ENCODE assay signal across 8 mouse cellular contexts in genomic region chr6:121087586-121088245, GRCm38 (mm10). TPM values are rescaled to one million over a fixed set of nuclear protein-coding genes. Genes with fewer than 3 reads are reported as not detected.
DNase-seq lines count a peak whose midpoint lies in the region; ATAC-seq and TF ChIP-seq lines count a peak whose summit lies in the region.

No protein-coding gene starts in this region.

- TF ChIP-seq POLR2A in limb, embryonic 14.5 days (IDR thresholded peaks at IDR 0.05; ENCODE audit: borderline replicate concordance, extremely low read depth, insufficient read depth, insufficient read length) = no peak

- H3K4me1 ChIP-seq in midbrain, embryonic 16.5 days (ENCODE audit: control insufficient read depth, insufficient read depth, low read length) = peaks cover 8% of the 10 kb centered on the region
- peaks cover 25% of the 10 kb centered on the region for H3K4me1 ChIP-seq in midbrain, embryonic 13.5 days (replicated peaks)
- H3K4me1 ChIP-seq in heart, postnatal 0 days (ENCODE audit: control insufficient read depth, insufficient read depth) = peaks cover 47% of the 10 kb centered on the region
- peaks cover 20% of the 10 kb centered on the region for H3K4me1 ChIP-seq in limb, embryonic 14.5 days (ENCODE audit: control insufficient read depth, insufficient read depth, low read length)

- TF ChIP-seq CTCF in heart, postnatal 0 days (IDR thresholded peaks at IDR 0.05; ENCODE audit: low read depth) = no peak

- DNase-seq in cerebellum, postnatal 25 days = peak; percentile 83 to 85
- DNase-seq in heart, postnatal 0 days (ENCODE audit: low spot score) = peak; percentile 77
- DNase-seq in limb, embryonic 14.5 days (ENCODE audit: low spot score) = peak; percentile 75
- DNase-seq in c-Kit-positive CD71-positive TER-119-positive erythroid progenitor cells, embryonic 14.5 days (ENCODE audit: low spot score) = no peak
- DNase-seq in ovary, postnatal 36 days (ENCODE audit: low spot score) = no peak
- no peak for DNase-seq in right cerebral cortex, adult 2 months (ENCODE audit: low spot score in 2 of 2)

- no peaks in the 10 kb centered on the region for H3K36me3 ChIP-seq in midbrain, embryonic 16.5 days (ENCODE audit: control insufficient read depth, insufficient read depth, low read length)
- H3K36me3 ChIP-seq in midbrain, embryonic 13.5 days = peaks cover 4% of the 10 kb centered on the region; the same call in 1 of the 2 replicates
- H3K36me3 ChIP-seq in heart, postnatal 0 days (replicated peaks; ENCODE audit: control insufficient read depth, insufficient read depth, low read length) = no peaks in the 10 kb centered on the region
- H3K36me3 ChIP-seq in limb, embryonic 14.5 days (ENCODE audit: control insufficient read depth, insufficient read depth, low read length) = no peaks in the 10 kb centered on the region

- no peak overlapping the region for H3K4me2 ChIP-seq in midbrain, embryonic 16.5 days (ENCODE audit: low read length)
- no peak overlapping the region for H3K4me2 ChIP-seq in midbrain, embryonic 13.5 days (replicated peaks)
- no peak overlapping the region for H3K4me2 ChIP-seq in heart, postnatal 0 days (ENCODE audit: low read depth, low read length)
- H3K4me2 ChIP-seq in limb, embryonic 14.5 days (replicated peaks; ENCODE audit: low read depth, low read length, severe bottlenecking) = no peak overlapping the region

- H3K27ac ChIP-seq in midbrain, embryonic 16.5 days (ENCODE audit: low read length) = 0 out of 2 replicates have a peak overlapping the region, but pooled peaks have one; percentile 22
- no peak overlapping the region for H3K27ac ChIP-seq in midbrain, embryonic 13.5 days
- H3K27ac ChIP-seq in heart, postnatal 0 days (ENCODE audit: low read depth) = peak overlapping the region; percentile 50
- 0 out of 2 replicates have a peak overlapping the region, but pooled peaks have one; percentile 19 for H3K27ac ChIP-seq in limb, embryonic 14.5 days (replicated peaks; ENCODE audit: low read depth, low read length)

- WGBS in midbrain, embryonic 16.5 days = 76% methylated on average over 22 of the region's 22 CpGs
- 84% methylated on average over 22 of the region's 22 CpGs for WGBS in midbrain, embryonic 13.5 days
- WGBS in heart, postnatal 0 days = 62% methylated on average over 22 of the region's 22 CpGs
- WGBS in limb, embryonic 14.5 days = 59% methylated on average over 22 of the region's 22 CpGs

- ATAC-seq in midbrain, embryonic 16.5 days = no peak
- no peak for ATAC-seq in midbrain, embryonic 13.5 days
- ATAC-seq in heart, postnatal 0 days (ENCODE audit: insufficient read depth, low read depth) = peak; percentile 66
- ATAC-seq in limb, embryonic 14.5 days (ENCODE audit: low FRiP score, low read depth) = peak; percentile 72

- no peak overlapping the region for H3K4me3 ChIP-seq in midbrain, embryonic 16.5 days (ENCODE audit: low read depth, low read length)
- H3K4me3 ChIP-seq in midbrain, embryonic 13.5 days (replicated peaks) = no peak overlapping the region
- H3K4me3 ChIP-seq in heart, postnatal 0 days (ENCODE audit: low read depth, low read length) = no peak overlapping the region
- H3K4me3 ChIP-seq in limb, embryonic 14.5 days (replicated peaks; ENCODE audit: low read length) = no peak overlapping the region

- H3K27me3 ChIP-seq in midbrain, embryonic 16.5 days (ENCODE audit: control insufficient read depth, insufficient read depth, low read depth, low read length) = no peaks in the 10 kb centered on the region
- H3K27me3 ChIP-seq in midbrain, embryonic 13.5 days = no peaks in the 10 kb centered on the region
- H3K27me3 ChIP-seq in heart, postnatal 0 days (ENCODE audit: control insufficient read depth, insufficient read depth, low read length) = no peaks in the 10 kb centered on the region
- no peaks in the 10 kb centered on the region for H3K27me3 ChIP-seq in limb, embryonic 14.5 days (ENCODE audit: control insufficient read depth, insufficient read depth, low read length)

- H3K9ac ChIP-seq in midbrain, embryonic 16.5 days (ENCODE audit: low read depth, low read length) = no peak overlapping the region
- H3K9ac ChIP-seq in midbrain, embryonic 13.5 days (replicated peaks) = no peak overlapping the region
- no peak overlapping the region; the same call in 1 of the 2 replicates for H3K9ac ChIP-seq in heart, postnatal 0 days (replicated peaks; ENCODE audit: low read depth, low read length)
- H3K9ac ChIP-seq in limb, embryonic 14.5 days (ENCODE audit: low read depth, low read length, severe bottlenecking) = no peak overlapping the region

- 0 out of 2 replicates have a peak, but pooled peaks have one; percentile 19 for TF ChIP-seq EP300 in heart, postnatal 0 days (IDR thresholded peaks at IDR 0.05; ENCODE audit: low read depth)

- H3K9me3 ChIP-seq in midbrain, embryonic 16.5 days (replicated peaks; ENCODE audit: control insufficient read depth, low read length, poor library complexity, severe bottlenecking) = no peaks in the 10 kb centered on the region
- H3K9me3 ChIP-seq in midbrain, embryonic 13.5 days = no peaks in the 10 kb centered on the region
- no peaks in the 10 kb centered on the region for H3K9me3 ChIP-seq in heart, postnatal 0 days (replicated peaks; ENCODE audit: control insufficient read depth, low read length)
- H3K9me3 ChIP-seq in limb, embryonic 14.5 days (ENCODE audit: control insufficient read depth, low read length) = no peaks in the 10 kb centered on the region

RNA-seq across cellular contexts. Expression of gene Mical3, which starts 43.1 kb away (rescaled TPM):
- 37.0 and 43.2 TPM in 2 replicates for polyA plus RNA-seq in midbrain, embryonic 16.5 days (2015; fragmentation: Nextera tagmentation; extraction: Ambion mirVana)
- polyA plus RNA-seq in midbrain, embryonic 13.5 days (2015; fragmentation: Nextera tagmentation; extraction: Ambion mirVana) = 29.7 and 35.7 TPM in 2 replicates
- total RNA-seq in heart, postnatal 0 days (2014; rRNA removed; ENCODE audit: low replicate concordance) = 79.3 and 94.8 TPM in 2 replicates
- 23.2 and 30.8 TPM in 2 replicates for polyA plus RNA-seq in heart, postnatal 0 days (2015; fragmentation: Nextera tagmentation; extraction: Ambion mirVana)
- 17.3 and 17.7 TPM in 2 replicates for polyA plus RNA-seq in limb, embryonic 14.5 days (2012; rRNA removed)
- 13.3 and 16.3 TPM in 2 replicates for polyA plus RNA-seq in limb, embryonic 14.5 days (2014; fragmentation: Nextera tagmentation; extraction: Ambion mirVana)

Comparison
In these comparisons a context has a peak if more than half of its experiments do, and no peak if none do; other contexts are left out.
1. ATAC-seq: peak in heart, postnatal 0 days (single experiment) and limb, embryonic 14.5 days (single experiment); none in midbrain, embryonic 16.5 days (single experiment) and midbrain, embryonic 13.5 days (single experiment).
2. DNase-seq: peak in cerebellum, postnatal 25 days (2 of 2), heart, postnatal 0 days (single experiment) and limb, embryonic 14.5 days (single experiment); none in c-Kit-positive CD71-positive TER-119-positive erythroid progenitor cells, embryonic 14.5 days (single experiment), ovary, postnatal 36 days (single experiment) and right cerebral cortex, adult 2 months (0 of 2).